Mouse (Mus musculus): ENCODE results near the gene Rfx5. TPM values are rescaled to one million over a fixed set of nuclear protein-coding genes. Genes with fewer than 3 reads are reported as not detected.
"Not testable (repeated sequence)": the region's sequence is repeated elsewhere in the genome, so short reads cannot be mapped to it uniquely, and the experiment has no call there.

The Rfx5 gene
- total RNA-seq, 2 experiments from 2014 or later, result 23.9 to 24.6 TPM

DNA sequence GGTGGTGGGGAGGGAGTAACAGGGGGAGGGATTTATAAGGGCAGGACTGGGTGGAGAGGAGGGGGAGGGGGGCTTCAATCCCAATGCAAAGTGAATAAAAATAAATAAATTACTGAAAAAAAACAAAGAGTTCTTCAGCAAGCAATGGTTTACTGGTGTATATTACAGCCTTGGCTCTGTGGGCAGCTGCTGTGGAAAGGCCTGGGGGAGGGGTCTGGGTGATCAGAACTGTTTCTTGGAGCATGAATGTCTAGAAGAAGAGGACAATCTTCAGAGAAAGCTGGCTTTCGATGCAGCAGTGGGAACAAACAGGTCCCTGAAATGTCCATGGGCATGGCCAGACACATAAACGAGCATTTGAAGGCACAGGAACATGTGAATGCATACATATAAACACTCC is 21.6 kb upstream of the Rfx5 start:
- H3K27ac ChIP-seq, result peak overlapping the region; percentile 74; the same call in 1 of the 2 replicates
- H3K4me3 ChIP-seq; DNase-seq (ENCODE audit: low spot score in 2 of 2): not testable (repeated sequence)

DNA sequence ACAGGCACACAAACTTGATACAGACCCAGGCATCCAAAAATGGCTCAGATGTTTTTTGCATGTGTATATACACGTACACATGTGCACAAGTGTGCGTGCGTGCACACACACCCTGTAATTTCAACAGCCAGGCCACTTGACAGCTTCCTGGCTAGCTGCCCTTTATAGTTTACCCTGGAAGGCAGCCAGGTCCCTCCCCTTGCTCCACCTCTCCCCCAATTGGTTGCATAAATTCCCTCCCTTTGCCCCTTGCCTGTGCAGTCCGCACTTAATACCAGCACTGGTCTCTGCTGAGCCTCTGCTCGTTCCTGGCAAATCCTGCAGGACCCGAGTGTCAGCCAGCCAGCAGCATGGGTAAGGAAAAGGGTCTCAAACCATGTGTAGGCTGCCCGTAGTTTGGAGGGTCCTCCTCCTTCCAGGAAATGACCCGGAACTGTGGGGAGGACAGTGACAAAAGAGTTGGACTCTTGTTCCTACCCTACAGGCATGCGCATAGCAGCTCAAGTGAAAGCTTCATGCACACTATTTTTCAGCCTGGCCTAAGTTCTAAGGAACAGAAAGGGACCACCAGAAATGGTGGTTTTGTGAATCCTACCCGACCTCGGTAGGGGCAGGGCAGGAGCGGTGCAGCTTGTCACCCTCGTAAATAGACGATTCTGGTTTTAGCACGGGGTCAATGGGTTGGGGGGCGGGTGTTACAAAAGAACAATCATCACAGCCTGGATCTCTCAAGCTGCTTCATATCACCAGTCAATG is 20.9 kb upstream of the Rfx5 start, which contains the start of gene Selenbp1:
Gene Selenbp1 (plus strand): TSS at position 248 of the 756 bp plus-strand sequence.
- H3K27ac ChIP-seq, result peak within 1 kb of the TSS; percentile 74
- DNase-seq (ENCODE audit: low spot score in 2 of 2), result peak; percentile 42 to 64
- peak within 1 kb of the TSS; percentile 51 for H3K4me3 ChIP-seq
- TF ChIP-seq CTCF (conservative IDR thresholded peaks at IDR 0.05), result no peak

DNA sequence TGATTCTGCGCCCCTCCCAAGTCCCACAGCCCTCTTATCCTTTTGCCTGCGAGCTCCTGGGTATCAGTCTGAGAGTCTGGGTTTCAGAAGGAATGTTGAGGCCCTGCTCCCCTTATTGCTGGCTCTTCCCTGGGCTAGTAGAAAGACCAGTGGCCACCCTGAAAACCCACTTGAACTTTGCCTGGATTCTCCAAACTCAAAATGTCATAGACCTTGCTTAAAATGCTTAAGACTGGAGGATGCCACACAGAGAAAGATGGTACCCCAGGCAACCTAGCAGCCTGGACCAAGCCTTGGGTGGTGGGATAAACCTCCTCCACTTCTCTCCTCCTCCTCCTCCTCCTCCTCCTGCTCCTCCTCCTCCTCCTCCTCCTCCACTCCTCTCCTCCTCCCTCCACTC is 20.3 kb upstream of the Rfx5 start:
- DNase-seq (ENCODE audit: low spot score in 2 of 2); H3K4me3 ChIP-seq; H3K27ac ChIP-seq: not testable (repeated sequence)

DNA sequence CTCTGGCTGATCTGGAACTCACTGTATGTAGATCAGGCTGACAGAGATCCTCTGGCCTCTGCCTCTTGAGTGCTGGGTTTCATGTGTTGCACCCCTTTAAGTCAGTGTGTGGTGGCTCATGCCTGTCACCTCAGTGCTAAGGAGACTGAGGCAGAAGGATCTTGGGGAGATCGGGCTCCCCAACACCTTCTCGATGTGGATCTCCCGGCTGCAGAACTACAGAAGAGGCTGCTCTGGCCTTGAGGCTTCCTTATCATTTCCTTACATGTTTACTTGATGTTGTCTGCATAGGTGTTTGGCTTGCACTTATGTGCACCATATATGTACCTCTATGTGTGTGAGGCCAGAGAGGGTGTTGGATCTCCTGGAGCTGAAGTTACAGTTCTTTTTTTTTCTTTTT is 19.3 kb upstream of the Rfx5 start:
- not testable (repeated sequence) for H3K4me3 ChIP-seq; DNase-seq (ENCODE audit: low spot score in 2 of 2); H3K27ac ChIP-seq

DNA sequence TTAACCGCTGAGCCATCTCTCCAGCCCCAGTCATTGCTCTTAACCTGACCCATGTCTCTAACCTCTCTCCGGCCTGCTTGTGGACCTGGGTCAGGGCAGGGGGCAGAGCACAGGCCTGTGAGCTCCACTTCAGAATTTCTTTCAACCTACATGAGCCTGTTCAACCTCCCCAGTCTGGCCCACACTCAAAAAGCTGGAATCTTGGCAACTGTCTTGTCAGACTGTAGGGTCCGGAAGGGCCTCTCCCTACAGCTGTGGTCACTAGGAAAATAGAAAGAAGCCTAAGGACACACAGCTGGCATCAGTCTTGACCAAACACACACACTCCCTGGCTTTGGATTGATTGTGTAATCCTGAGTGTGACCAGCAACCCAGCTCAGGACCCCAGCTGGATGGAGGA is 18.5 kb upstream of the Rfx5 start:
- not testable (repeated sequence) for DNase-seq (ENCODE audit: low spot score in 2 of 2); H3K4me3 ChIP-seq; H3K27ac ChIP-seq

DNA sequence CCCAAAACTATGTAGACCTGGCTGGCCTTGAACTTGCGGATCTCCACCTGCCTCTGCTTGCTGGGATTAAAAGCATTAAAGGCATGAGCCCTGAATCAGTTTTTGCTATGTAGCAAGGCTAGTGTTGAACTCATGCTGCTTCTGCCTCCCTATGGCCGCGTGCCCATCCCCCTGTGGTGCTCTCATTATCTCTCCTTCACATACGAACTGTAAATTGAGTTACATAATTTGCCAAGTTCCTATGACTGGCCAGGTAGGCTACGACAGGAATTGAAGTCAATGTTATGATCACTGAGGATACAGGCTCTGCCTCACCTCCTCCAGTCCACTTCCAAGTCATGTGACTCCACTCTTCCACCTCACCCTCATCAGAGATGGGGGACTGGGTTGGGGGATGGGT is 17.7 kb upstream of the Rfx5 start:
- not testable (repeated sequence) for DNase-seq (ENCODE audit: low spot score in 2 of 2); H3K27ac ChIP-seq; H3K4me3 ChIP-seq

DNA sequence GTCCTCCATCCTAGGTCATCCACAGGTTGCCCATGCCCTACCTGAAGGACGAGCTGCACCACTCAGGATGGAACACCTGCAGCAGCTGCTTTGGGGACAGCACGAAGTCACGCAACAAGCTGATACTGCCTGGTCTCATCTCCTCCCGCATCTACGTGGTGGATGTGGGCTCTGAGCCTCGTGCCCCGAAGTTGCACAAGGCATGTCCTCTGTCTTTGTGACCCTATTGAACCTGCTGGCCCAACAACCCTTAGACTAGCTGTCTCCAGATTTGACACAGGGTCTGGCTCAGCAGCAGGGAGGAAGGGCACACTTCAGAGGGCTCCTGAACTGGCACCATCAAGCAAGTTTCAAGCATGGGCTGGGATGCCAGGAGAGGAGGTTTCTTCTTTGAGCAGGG is 16.7 kb upstream of the Rfx5 start:
- H3K27ac ChIP-seq; H3K4me3 ChIP-seq; DNase-seq (ENCODE audit: low spot score in 2 of 2): not testable (repeated sequence)

DNA sequence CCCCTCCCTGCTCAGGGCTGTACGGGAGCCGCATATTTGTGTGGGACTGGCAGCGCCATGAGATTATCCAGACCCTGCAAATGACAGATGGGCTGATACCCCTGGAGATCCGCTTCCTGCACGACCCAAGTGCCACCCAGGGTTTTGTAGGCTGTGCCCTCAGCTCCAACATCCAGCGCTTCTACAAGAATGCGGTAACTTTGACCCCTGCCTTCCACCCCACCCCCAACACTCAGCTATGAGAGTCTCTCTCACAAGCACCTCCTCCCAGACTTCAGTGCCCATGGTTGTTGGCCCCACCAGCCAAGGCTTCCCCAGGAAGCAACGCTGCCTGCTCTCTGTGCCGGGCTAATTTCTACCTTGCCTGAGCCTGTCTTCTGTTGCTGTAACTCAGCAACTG is 13.8 kb upstream of the Rfx5 start:
- H3K27ac ChIP-seq; DNase-seq (ENCODE audit: low spot score in 2 of 2); H3K4me3 ChIP-seq: not testable (repeated sequence)

DNA sequence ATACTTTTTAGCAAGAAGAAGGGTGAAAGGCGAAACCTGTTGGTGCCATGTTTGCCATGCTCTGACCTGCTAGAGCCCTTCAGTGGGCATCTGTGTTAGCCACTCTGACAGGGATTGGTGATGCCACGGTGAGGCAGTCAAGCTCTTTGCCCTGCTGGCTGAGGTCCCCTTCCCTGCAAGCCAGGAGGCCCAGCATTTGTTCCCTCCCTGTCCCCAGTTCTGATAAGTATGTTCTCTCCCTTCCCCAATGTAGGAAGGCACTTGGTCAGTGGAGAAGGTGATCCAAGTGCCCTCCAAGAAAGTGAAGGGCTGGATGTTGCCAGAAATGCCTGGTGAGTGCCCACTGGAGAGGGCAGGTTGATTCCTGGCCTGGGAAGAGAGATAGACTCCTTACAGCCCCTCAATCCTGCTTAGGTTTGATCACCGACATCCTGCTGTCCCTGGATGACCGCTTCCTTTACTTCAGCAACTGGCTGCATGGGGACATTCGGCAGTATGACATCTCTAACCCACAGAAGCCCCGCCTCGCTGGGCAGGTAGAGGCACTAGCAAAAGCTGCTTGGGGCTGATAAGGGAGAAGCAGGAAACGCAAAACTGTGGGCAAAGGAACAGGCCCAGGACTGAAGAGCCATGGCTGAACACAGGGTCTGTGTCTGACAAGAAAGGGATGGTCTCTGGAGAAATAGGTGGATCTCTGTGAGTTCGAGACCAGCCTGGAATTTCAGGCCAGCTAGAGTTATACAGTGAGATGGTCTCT is 11.5 kb upstream of the Rfx5 start:
- not testable (repeated sequence) for DNase-seq (ENCODE audit: low spot score in 2 of 2); H3K27ac ChIP-seq; H3K4me3 ChIP-seq

DNA sequence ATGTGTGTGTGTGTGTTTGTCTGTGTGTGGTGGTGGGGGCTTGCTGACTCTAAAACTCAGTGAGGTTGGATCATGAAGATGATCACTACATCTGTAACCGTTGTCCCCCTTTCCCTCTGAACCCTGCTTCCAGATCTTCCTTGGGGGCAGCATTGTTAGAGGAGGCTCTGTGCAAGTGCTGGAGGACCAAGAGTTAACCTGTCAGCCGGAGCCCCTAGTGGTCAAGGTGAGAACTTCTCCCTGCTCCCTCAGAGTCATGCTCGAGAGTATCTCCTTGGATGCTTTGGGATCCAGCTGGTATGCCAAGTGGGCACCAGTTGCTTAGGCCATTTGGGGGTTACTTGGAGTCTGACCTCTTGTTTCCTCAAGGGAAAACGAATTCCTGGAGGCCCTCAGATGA is 10.2 kb upstream of the Rfx5 start:
- H3K27ac ChIP-seq; H3K4me3 ChIP-seq; DNase-seq (ENCODE audit: low spot score in 2 of 2): not testable (repeated sequence)
- TF ChIP-seq CTCF (conservative IDR thresholded peaks at IDR 0.05), result peak; percentile 62

DNA sequence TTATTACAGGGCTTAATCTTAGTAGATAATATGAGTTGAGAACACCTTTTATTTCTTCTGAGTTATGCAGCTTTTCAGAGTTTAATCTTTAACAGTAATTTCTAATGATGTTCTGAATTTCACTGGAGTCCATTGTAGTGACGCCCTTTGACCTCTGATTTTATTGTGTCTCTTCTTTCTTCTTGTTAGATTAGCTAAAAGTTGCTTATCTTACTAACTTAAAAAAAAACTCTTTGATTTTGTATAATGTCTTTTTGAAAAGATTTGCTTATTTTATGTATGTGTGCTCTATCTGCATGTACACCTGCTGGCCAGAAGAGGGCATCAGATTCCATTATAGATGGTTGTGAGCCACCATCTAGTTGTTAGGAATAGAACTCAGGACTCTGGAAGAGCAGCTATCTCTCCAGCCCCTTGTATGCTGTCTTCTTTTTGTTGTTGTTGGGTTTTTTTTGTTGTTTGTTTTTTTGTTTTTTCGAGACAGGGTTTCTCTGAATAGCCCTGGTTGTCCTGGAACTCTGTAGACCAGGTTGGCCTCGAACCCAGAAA is 5.7 kb upstream of the Rfx5 start:
- peak; percentile 85 for TF ChIP-seq CTCF (conservative IDR thresholded peaks at IDR 0.05)
- no peak for DNase-seq (ENCODE audit: low spot score in 2 of 2)
- Histone ChIP-seq H3K4me3 (no peak overlapping the region), H3K27ac (no peak overlapping the region)

DNA sequence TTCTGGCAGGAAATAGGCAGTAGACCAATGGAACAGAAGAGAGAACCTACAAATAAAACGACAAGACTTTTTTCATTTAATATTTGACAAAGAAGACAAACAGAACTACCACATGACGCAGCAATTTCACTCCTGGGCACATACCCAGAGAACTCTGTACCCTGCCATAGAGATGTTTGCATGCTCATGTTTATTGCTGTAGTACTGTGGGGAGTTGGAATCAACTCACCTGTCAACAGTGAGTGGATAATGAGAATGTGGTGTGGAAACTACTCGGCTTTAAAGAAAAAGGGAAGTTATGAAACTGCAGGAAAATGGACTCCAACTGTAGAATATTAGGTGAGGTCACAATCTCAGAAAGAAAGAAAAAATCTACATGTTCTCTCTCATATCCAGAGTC is 4.2 kb upstream of the Rfx5 start:
- TF ChIP-seq CTCF (conservative IDR thresholded peaks at IDR 0.05), result no peak
- H3K4me3 ChIP-seq, result no peak overlapping the region
- no peak overlapping the region for H3K27ac ChIP-seq
- no peak for DNase-seq (ENCODE audit: low spot score in 2 of 2)

DNA sequence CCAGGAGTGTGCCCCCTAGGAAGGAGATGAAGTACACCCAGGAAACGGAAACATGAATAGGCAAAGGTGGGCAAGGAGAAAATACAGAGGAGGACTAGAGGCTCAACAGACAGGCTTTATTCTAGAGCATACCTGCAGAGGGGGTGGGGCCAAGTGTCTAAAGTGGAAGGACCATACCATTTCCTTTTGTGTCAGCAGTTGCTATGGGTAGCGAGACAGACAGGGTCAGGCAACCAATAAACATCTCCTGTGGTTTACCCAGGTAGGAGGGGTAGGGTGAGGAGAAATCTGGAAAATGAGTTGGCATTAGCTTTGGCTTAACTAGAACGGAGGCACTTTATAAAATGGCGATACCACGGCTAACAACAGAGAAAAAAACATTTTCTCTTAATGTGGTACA is 1.1 kb upstream of the Rfx5 start:
- DNase-seq (ENCODE audit: low spot score in 2 of 2), result no peak
- H3K4me3 ChIP-seq, result peak overlapping the region; percentile 97; the same call in 1 of the 2 replicates
- TF ChIP-seq CTCF (conservative IDR thresholded peaks at IDR 0.05), result peak; percentile 14
- peak overlapping the region; percentile 97; the same call in 1 of the 2 replicates for H3K27ac ChIP-seq

DNA sequence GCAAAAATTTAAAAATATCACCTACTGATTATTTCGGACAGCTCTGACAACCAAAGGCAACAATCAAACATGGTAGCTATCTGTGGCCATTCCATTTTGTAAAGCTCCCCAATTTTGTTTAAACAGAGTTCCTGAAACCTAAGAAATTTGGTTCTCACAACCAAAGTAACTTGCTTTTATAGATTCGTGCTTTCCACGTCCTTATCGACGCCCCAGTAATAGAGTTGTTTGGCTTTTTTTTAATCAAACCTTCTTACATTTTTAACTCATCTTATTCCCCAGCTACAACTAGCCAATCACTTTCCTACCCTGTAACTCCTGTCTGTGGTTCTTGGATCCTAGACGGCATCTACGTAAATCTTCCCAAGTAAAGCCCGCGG is 501 bp upstream of the Rfx5 start:
- peak overlapping the region; percentile 97 for H3K27ac ChIP-seq
- H3K4me3 ChIP-seq, result peak overlapping the region; percentile 97
- DNase-seq (ENCODE audit: low spot score in 2 of 2), result no peak
- no peak for TF ChIP-seq CTCF (conservative IDR thresholded peaks at IDR 0.05)

All from layer of hippocampus, adult 2 months (tissue).